Mouse (Mus musculus): ENCODE measurements around the gene Mpzl3.

Mpzl3 gene

DNA sequence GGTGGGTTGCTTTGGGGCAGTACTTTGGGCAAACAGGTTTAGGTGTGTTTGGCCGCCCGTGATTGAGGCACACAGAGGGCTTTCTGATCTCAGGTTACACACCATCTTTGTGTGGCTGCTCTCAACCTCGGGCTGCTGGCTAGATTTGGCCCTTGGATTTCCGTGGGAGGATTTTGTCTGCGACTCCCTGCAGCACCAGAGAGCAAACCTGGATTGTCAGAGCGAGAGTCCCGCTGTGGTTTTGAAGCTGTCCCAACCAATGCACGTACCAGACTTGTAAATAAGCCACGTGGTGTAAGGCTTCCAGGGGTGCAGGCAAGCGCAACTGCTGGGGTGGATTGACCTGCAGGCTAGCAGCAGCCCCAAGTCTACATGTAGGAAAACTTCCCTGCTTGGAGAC lies 12.0 kb upstream of the Mpzl3 start:
- DNase-seq (ENCODE audit: low spot score), result peak; percentile 17

DNA sequence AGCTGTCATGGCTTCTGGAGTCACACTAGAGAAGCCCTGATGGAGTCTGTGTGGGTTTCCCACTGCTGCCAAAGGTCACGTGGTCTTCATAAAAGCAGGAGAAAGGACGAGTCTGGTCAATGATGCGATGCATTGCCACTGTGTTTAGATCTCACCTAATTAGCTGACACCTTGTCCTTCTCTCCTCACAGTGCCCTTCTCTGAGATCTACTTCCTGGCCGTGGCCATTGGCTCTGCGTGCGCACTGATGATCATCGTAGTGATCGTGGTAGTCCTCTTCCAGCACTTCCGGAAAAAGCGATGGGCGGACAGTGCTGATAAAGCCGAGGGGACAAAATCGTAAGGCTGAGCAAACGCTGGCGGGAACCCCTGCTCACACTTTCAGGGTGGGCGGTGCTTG lies 8.0 kb upstream of the Mpzl3 start:
- DNase-seq (ENCODE audit: low spot score), result no peak

DNA sequence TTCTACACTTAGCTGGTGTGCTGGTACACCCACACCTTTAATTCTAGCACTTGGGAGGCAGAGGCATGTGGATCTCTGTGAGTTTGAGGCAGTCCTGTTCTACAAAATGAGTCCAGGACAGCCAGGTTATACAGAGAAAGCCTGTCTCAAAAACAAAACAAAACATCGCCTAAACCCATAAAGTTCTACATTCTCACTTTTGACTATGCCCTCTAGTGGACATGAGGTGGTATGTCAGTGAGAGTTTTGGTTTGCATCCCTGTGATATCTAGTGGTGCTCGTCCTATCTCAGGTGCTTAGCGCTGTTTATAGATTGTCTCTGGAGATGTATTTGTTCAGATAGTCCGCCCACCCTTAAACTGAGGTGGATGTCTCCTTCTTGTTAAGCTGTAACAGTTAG lies 6.5 kb upstream of the Mpzl3 start:
- DNase-seq (ENCODE audit: low spot score), result peak; percentile 62

DNA sequence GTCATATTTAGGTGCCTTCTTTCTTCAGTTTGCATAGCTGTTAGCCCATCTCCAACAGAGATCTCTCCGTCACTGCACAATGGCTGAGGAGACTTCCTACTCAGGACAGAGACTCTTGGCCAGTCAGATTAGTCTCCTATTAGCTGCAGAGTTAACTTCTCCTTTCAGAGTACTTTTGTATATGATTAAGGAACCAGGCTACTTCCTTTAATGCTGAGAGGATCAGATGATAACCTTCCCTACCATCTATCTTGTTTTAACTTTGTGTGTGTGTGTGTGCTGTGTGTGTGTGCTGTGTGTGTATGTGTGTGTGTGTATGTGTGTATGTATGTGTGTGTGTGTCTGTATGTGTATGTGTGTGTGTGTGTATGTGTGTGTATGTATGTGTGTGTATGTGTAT lies 5.3 kb upstream of the Mpzl3 start:
- no peak for DNase-seq (ENCODE audit: low spot score)

DNA sequence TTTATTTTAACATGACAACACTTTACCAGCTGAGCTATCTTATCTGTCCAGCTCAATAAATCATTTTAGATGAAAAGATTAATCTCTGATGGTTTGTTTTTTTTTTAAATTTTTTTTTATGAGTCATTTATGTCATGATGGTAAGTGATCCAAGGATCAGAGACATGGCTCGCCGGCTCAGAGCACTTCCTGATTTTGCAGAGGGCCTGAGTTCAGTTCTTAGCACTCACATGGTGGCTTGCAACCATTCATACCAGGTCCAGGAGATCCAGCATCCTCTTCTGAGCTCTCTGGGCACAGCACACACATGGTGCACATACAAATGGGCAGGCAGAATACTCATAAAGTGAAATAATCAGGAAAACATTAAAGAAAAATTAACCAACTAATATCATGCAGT lies 4.7 kb upstream of the Mpzl3 start:
- DNase-seq (ENCODE audit: low spot score), result no peak

DNA sequence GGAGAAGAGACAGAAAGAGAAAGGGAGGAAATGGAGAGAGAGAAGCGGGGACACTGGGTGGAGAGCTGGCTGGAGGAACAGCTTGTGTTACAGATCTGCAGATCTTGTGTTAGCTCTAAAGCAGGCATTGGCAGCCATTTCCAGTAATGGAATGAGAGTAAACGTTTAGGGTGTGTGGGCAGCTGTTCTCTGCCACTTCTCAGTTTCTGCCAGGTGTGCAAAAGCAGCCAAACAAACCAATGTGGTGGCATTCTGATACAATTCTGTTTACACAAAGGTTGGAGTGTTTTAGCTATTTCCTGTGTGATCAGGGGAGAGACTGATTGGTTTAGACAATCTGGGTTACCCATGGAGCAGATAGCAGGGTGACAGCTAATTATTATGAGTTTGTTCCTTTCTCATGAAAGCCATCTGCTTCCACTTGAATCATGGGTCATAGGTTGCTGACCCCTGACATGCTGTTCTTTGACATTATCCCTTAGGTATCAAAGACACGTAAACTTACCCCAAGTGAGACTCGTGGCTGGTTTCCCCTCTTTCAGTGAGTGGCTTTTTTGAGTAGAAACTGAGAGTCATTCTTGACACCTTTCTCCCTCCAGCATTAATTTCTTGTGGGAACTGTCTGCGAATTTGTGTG lies 3.4 kb downstream of the Mpzl3 start:
- peak; percentile 69 for DNase-seq (ENCODE audit: low spot score)

DNA sequence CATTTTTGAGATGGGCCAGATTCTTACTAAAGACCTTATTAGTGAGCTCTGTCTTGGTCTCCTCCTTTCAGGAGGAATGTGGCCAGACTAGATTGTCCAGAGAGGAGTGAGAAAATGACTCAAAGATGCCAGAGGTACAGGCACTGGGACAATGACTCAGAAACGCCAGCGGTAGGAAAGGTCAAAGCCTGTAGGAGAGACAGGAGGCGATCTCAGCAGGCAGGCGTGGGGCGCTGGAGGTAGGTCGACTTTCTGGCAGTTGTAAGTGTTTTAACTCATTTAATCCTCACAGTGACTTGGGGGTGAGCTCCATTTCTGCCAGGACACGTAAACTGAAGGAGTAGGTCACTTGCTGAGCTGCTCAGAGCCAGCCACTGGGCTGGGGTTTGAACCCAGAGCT lies 5.2 kb downstream of the Mpzl3 start:
- DNase-seq (ENCODE audit: low spot score), result peak; percentile 8

DNA sequence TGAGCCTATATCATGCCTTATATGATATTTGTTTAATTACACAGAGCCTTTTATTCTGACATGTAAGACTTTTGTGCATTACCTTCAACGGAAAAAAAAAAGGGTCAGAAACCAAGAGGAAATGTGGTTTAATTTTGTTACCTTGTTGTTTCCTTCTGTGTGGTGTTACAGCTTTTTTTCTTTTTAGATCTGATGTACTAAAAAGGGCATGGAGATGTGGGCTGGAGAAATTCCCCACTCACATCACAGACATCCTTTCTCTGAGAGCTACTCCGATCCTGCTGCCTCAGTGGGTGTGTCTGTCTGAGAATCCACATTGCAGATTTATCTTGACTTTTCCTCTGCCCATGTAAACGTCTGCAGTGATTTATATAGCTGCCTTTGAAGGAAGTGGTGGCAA lies 7.7 kb downstream of the Mpzl3 start:
- DNase-seq (ENCODE audit: low spot score), result no peak

DNA sequence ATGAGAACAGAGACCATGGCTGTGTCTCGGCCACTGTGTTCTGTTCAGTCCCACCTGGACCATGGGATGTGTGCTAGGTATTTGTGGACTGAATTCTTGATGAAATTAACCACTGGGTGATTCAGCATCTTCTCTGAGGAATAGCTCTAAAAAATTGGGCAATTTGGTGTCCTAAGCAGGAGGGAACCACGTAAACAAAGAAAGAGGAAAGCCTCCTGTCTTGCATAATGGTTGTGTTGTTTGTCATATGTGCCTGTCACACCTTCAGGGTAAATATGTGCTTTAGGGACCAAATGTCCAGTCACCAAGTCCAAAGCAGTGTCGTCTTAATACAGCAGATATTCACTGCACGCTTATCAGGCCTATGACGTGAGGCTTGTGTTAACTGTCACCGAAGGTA lies 9.4 kb downstream of the Mpzl3 start:
- no peak for DNase-seq (ENCODE audit: low spot score)

DNA sequence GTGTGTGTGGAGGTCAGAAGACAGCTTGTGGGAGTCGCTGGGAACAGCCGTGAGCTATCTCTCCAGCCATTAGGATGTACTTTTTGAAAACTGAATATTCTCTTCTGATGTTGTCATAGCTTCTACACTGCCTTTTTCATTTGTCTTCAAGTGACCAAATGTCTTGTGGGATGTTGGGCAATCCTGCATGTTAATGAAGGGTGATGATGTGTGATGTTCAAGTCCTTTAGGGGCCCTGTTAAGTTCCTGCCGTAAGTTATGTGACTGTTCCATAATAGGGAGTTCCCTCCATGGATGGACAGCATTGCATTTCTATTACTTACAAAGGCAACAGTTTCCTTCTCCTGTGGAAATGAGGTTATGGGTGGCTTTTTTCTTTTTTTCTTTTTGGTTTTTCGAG lies 11.7 kb downstream of the Mpzl3 start:
- no peak for DNase-seq (ENCODE audit: low spot score)

DNA sequence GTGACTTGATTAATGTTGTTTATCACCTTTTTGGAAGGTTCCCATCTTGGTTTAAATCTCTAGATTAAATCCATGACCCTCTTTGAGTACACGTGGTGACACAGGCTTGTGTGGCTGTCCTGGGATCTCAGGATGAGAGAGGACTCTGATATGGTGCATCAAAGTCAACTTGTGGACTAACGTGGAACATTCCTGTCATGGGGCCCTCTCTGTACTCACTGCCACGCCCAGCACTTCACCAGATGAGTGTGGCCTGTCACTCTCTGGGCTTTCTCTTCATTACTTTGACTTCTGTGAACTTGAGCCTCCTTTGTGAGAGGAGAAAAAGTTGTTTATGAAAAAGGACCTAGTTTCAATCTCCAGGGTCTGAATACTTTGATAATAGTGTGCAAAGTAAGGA lies 16.8 kb downstream of the Mpzl3 start:
- no peak for DNase-seq (ENCODE audit: low spot score)

DNA sequence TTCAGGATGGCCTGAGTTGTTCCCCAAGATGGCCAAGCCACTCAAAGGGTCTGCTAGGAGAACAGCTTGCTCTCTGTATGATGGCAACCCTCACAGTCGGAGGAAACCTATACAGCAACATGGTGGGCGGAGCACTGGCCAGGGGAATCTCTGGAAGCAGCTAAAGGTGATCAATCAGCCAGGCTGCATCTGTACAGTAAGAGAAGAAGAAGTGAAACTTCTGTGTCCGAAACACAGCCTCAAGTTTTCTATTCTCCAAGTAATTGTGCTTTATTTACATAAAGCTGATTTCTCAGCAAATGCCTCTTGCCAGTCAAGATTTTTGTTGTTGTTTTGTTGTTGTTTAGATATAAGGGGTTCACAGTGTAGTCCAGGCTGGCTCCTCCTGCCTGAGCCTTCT lies 22.9 kb downstream of the Mpzl3 start:
- no peak for DNase-seq (ENCODE audit: low spot score)

DNA sequence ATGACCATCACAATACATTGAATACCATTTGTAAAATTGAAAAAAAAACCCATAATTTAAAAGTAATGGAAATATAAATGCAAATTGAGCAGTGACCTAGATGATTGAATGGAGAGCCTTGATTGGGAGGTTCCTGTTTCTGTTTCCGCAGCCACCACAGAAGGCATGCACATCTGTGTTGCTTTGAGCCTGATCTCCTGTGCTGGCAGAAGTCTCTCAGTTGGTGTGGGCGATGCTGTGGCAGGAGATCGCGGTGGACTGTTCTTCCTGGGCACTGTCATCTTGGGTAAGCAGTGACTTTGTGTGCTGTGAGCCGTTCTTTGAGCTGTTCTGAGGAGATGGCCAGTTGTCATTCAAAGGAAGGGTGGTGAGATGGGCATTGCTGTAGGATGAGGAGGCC lies 24.0 kb downstream of the Mpzl3 start, which contains the start of gene Jaml:
Gene Jaml, plus strand, starts transcription at position 173 of the 400 bp plus-strand sequence.
- DNase-seq (ENCODE audit: low spot score), result no peak

DNA sequence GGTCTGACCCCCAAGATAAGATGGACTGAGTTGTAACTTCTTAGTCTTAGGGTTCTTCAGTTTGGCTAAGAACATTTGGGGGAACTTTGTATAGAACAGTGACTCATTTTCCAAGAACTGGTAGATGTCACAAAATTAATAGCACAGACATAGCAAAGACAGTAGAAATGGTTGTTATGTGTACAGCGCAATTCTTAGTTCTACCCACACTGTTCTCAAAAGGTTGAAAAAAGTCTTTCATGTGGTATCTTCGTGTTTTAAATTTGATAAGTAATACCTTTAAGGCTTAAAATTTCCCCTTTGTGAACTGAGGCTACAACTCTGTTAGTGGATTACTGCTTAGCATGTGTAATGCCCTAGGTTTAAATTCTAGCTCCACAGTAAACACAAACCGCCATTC lies 28.1 kb downstream of the Mpzl3 start:
- DNase-seq (ENCODE audit: low spot score), result no peak

DNA sequence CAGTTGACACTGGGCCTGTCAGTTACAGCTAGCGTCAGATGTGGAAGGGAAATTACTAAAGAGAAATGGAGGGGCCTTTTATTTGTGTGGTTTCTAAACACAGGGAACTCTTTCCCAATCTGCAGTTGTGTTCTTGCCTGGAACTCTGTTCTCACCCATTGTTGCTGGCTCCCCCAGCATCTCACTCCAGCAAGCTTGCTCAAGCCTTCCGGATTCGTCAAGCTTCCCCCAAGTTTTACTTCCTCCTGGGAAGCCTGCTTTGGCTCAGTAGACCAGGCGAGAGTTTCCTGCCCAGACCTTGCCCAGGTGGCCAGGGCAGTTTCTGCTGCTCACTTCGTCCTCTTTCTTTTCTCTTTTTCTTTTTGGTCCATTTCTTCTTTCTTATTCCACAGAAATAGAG lies 29.6 kb downstream of the Mpzl3 start:
- DNase-seq (ENCODE audit: low spot score), result no peak

DNA sequence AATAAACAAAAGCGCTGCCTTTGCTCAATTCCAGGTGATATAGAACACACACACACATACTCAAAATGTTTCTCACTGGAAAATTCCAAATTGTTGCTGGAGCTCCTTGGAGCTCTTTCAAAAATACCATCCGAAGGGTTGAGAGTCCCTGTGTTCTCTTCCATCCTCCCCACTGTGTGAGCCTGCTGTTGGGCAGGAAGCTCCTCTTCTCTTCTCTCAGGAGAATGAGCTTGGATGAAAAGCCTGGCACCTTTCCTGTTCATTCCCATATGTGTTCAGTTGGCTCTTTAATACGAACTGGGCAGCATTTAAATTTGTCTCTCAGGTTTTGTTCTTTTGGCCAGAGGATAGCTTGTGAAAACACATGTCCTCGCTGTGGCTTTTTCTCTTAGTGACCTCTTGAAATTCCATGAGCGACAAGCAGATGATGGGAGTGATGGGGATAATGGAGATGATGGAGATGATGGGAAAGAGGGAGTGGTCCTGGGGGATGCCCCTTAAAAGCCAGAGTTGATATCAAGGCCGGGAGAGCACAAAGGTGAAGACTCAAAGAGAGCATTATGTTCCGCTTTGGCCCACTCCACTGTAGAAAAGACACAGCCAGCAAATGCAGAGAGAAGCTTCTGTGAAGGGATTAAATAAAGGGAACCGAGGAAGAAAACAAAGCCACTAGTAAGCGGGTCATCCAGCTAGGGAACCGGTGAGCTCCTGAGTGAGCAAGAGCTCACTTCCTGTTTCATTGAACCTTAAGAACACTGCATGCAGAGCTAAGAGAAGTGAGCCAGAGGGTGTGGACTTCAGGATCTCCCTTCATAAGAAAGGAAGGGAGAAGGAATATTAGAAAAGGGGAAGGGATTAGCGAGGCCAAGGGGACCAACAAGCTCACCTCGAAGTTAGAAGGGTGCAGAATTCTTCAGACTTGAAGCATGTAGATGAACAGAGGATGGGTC lies 31.0 kb downstream of the Mpzl3 start:
- DNase-seq (ENCODE audit: low spot score), result no peak

DNA sequence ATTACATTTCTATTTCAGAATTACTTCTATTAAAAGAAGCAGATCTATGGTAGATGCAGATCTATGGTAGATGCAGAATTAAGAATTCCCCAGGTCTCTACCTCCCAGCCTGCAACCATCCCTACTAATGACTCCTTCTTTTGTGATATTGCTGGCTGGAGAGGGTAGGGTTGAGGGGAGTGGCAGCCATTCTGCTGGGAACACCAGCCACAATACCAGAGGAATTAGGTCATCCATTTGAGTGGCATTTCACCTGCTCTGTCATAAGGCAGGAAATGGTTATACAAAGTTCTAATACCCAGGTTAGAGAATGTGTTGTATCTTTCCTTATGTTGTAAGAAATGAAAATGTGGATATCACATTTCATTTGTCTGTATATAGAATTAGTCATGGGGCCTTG lies 33.1 kb downstream of the Mpzl3 start:
- DNase-seq (ENCODE audit: low spot score), result no peak

DNA sequence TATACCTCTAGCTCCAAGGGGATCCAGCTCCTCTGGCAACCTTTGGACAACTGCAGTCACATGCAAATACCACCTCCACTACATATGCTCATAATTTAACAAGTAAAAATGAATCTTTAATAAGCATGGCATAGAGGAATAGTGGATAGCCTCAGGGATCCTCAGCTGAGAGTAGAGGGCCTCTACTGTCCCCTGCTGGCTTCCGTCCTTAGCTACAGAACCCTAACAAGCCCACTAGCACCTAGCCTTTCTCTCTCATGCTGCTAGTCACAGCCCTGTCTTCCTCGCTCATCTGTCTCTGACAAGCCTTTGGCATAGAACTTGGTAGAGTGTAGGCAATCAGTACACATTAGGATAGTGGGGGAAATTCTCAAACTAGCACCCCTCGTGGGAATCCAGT lies 35.8 kb downstream of the Mpzl3 start:
- no peak for DNase-seq (ENCODE audit: low spot score)

DNA sequence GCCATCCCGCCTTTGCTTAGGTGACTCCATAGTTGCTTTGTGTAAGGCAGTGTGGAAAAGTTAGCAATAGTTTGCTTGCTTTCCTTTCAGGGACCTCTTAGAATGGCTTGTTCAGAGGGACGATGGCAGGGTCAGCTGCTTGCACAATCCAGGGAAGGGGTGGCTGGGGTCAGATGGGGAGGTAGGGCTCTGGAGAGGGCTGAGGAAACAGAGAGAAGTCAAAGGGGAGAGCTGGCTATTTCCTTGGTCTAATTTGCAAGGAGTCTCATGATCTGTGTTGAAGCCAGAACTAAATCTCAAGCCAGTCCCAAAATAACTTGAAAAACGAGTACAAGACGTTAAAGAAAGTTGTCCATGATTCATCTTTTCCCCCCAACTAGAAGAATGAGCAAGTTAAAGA lies 37.7 kb downstream of the Mpzl3 start:
- DNase-seq (ENCODE audit: low spot score), result no peak

DNA sequence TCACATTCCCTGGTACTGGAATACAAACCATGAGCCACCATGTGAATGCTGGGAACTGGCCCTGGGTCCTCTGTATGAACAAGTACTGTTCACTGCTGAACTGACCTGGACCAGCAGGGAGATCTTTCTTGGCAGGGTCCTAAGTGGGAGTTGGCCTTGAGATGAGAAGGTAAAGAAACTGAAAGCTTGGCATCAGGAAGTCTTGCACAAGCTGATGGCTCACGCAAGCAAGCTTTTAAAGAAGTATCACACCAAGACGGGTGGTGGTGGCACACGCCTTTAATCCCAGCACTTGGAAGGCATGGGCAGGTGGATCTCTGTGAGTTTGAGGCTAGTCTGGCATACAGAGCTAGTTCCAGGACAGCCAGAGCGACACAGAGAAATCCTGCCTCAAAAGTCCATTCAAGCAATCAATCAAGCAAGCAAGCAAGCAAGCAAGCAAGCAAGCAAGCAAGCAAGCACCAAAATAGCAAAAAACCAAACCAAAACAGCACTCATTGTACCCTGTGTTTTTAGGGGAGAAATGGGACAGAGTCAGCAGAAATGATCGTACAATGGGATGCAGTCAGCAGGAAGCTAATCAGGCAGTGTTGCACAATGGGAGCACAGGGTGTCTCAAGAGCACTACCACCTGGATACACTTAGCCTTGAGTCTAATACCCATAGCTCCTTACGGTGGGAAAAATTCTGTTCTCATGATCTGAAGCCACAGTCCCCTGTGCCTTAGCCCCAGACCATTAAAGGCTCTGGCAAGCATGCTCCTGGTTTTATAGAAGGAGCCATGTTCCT lies 40.4 kb downstream of the Mpzl3 start:
- DNase-seq (ENCODE audit: low spot score), result no peak

DNA sequence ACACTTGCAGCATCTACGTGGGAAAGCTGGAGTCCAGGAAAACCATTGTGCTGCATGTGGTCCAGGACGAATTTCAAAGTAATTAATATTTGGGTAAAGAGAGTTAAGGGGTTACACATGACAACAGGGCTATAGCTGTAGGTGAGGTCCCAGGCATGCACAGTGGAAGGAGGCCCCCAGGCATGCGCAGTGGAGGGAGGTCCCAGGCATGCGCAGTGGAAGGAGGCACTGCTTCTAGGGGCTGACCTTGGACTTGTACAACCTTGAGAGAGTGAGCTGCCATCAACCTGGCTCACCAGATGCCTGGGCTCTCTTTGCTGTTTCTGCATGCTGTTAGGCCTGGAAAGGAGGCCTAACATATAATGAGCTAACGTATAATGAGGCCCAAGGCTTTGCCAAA lies 42.9 kb downstream of the Mpzl3 start:
- DNase-seq (ENCODE audit: low spot score), result no peak

DNA sequence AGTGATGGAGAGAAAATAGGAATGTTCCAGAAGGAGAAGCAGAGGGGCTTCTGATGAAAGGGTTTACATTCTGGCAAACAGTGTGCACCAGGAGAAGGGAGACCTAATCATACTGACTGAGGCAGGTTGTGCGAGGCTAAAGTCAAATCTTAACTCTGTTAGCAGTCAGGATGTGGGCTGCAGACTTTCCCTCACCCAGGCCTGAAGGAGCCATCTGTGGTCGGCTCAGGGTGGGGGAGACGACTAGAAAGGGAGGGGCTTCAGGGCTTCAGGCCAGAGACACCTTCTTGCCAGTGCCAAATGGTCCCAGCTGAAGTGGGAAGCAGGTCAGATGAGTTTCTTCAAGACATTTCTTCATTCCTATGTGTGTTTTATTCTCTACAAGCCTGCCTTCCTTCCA lies 43.4 kb downstream of the Mpzl3 start:
- DNase-seq (ENCODE audit: low spot score), result no peak

DNA sequence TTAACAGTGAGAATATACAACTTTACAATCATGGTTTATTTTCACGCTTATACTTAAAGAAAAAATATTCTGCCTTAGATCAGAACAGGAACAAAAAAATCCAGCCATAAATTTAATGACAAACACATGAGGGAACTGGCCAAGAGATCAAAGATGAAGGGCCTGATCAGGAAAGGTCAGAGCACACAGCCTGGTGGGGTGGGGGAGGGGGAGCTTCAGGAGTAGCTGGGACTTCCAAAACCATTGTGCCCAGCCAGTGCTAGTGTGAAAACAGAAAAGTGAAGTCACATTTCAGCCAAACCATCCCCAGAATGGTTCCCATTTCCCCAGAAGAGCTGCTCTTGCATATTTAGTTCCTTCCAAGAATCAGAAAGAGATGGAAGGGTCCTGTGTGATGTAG lies 47.5 kb downstream of the Mpzl3 start:
- no peak for DNase-seq (ENCODE audit: low spot score)

All from embryo, embryonic 10 days (tissue).